In the genomic region with DNA sequence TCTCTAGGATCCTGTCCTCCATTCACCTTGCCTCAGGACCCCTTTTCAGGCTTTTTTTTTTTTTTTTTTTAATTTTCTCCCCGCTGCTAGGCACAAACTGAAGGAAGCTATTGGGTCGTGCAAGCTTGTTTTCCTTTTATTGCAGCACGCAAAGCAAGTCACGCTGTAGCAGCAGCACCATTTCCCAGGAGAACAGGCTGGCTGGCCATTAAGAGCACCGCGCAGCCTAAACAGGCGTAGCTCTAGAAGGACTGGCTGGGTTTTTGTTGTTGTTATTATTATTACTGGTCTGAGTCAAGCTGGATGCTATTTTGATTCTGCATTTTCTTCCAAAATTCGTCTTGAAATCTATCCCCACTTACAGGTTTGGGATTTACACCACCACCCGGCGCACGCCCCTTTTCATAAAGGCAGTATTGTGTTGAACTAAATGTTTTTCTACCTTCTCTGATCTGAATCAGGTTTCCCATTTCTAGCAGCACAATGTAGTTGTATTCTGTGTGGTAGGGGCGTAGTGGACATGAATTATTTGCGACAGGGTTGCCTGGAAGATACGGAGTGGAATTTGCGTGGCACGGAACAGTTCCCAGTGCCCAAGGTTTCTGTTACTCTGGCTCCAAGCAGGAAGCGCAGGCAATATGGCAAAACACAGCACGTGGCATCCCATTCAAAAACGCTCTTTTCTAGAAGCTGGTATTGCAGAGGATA, we compare ENCODE assay signal across 8 mouse cellular contexts.
A peak's percentile ranks its signal among the peaks of the same experiment; 100 is the strongest.
DNase-seq lines count a peak whose midpoint lies in the region; ATAC-seq lines count a peak whose summit lies in the region.

No protein-coding gene starts in this region.

- no peaks in the 10 kb centered on the region for H3K36me3 ChIP-seq in heart, embryonic 15.5 days
- H3K36me3 ChIP-seq in liver, embryonic 15.5 days (replicated peaks) = no peaks in the 10 kb centered on the region
- H3K36me3 ChIP-seq in neural tube, embryonic 12.5 days = no peaks in the 10 kb centered on the region

- peak overlapping the region; percentile 78 for H3K4me3 ChIP-seq in brown adipose tissue, adult 24 weeks (ENCODE audit: insufficient read depth, low read depth, low read length)
- H3K4me3 ChIP-seq in heart, embryonic 15.5 days = peak overlapping the region; percentile 63
- peak overlapping the region; percentile 68 for H3K4me3 ChIP-seq in liver, embryonic 15.5 days (replicated peaks)
- peak overlapping the region; percentile 60 for H3K4me3 ChIP-seq in neural tube, embryonic 12.5 days

- no peaks in the 10 kb centered on the region for H3K27me3 ChIP-seq in heart, embryonic 15.5 days
- H3K27me3 ChIP-seq in liver, embryonic 15.5 days = peaks cover 39% of the 10 kb centered on the region; the same call in 1 of the 2 replicates
- no peaks in the 10 kb centered on the region for H3K27me3 ChIP-seq in neural tube, embryonic 12.5 days (replicated peaks)

- ATAC-seq in heart, embryonic 15.5 days (replicated peaks; ENCODE audit: insufficient number of reproducible peaks, insufficient read depth, low FRiP score, low read depth) = no peak
- no peak; the same call in 1 of the 2 replicates for ATAC-seq in liver, embryonic 15.5 days (ENCODE audit: insufficient read depth)
- ATAC-seq in neural tube, embryonic 12.5 days (ENCODE audit: low FRiP score, low read depth) = peak; percentile 59

- DNase-seq in CD4-positive helper T cell, adult 2 months (ENCODE audit: low read depth, low spot score) = peak; percentile 70
- DNase-seq in fibroblast of lung, adult 2 months (ENCODE audit: low read depth) = peak; percentile 91
- DNase-seq in kidney, postnatal 36 days = peak; percentile 93 to 95
- peak; percentile 96 for DNase-seq in telencephalon, adult 2 months (ENCODE audit: low read depth, low spot score)

- WGBS in heart, embryonic 15.5 days = 2% methylated on average over 19 of the region's 19 CpGs
- WGBS in liver, embryonic 15.5 days (ENCODE audit: insufficient replicate concordance) = 1% methylated on average over 19 of the region's 19 CpGs
- 2% methylated on average over 19 of the region's 19 CpGs for WGBS in neural tube, embryonic 12.5 days

- H3K9me3 ChIP-seq in heart, embryonic 15.5 days (replicated peaks) = no peaks in the 10 kb centered on the region
- H3K9me3 ChIP-seq in liver, embryonic 15.5 days (replicated peaks) = no peaks in the 10 kb centered on the region
- no peaks in the 10 kb centered on the region for H3K9me3 ChIP-seq in neural tube, embryonic 12.5 days

- peak overlapping the region; percentile 53 for H3K9ac ChIP-seq in heart, embryonic 15.5 days
- H3K9ac ChIP-seq in liver, embryonic 15.5 days = peak overlapping the region; percentile 72
- peak overlapping the region; percentile 73 for H3K9ac ChIP-seq in neural tube, embryonic 12.5 days

- H3K4me2 ChIP-seq in heart, embryonic 15.5 days = peak overlapping the region; percentile 83
- peak overlapping the region; percentile 86 for H3K4me2 ChIP-seq in liver, embryonic 15.5 days
- peak overlapping the region; percentile 78 for H3K4me2 ChIP-seq in neural tube, embryonic 12.5 days (replicated peaks)

- 0 out of 2 replicates have a peak, but pooled peaks cover 2% of the 10 kb centered on the region for H3K4me1 ChIP-seq in brown adipose tissue, adult 24 weeks (ENCODE audit: control insufficient read depth, insufficient read depth, insufficient read length, low read length)
- peaks cover 46% of the 10 kb centered on the region for H3K4me1 ChIP-seq in heart, embryonic 15.5 days (replicated peaks)
- H3K4me1 ChIP-seq in liver, embryonic 15.5 days (replicated peaks) = peaks cover 47% of the 10 kb centered on the region
- peaks cover 38% of the 10 kb centered on the region for H3K4me1 ChIP-seq in neural tube, embryonic 12.5 days

- 0 out of 2 replicates have a peak overlapping the region, but pooled peaks have one; percentile 31 for H3K27ac ChIP-seq in brown adipose tissue, adult 24 weeks (replicated peaks; ENCODE audit: low read depth, low read length)
- peak overlapping the region; percentile 83 for H3K27ac ChIP-seq in heart, embryonic 15.5 days
- peak overlapping the region; percentile 96 for H3K27ac ChIP-seq in liver, embryonic 15.5 days (replicated peaks)
- H3K27ac ChIP-seq in neural tube, embryonic 12.5 days = peak overlapping the region; percentile 82

Comparison
In these comparisons a context has a peak if more than half of its experiments do, and no peak if none do; other contexts are left out.
1. H3K27ac ChIP-seq: peak in every context shown above with its lines; median percentile 96 in liver, embryonic 15.5 days; 83 in heart, embryonic 15.5 days; 82 in neural tube, embryonic 12.5 days; 31 in brown adipose tissue, adult 24 weeks.